Mouse (Mus musculus) C2C12 (cell line): ENCODE data around the gene Acvr1c.

Experiments
- CEBPB ChIP-seq: IDR thresholded peaks from one replicate; pipeline ENCODE4 v1.6.1; 2011; ENCODE audit warnings: low read depth, mild to moderate bottlenecking, control low read depth, moderate library complexity
- CTCF ChIP-seq: IDR thresholded peaks from one replicate; pipeline ENCODE4 v1.5.1; 2011; ENCODE audit not compliant: control insufficient read depth, insufficient read depth, insufficient read length
- MYOD1 ChIP-seq: IDR thresholded peaks from one replicate; pipeline ENCODE4 v1.6.1; 2011; ENCODE audit warnings: low read depth; ENCODE audit not compliant: control insufficient read depth, insufficient read length
- USF1 ChIP-seq: IDR thresholded peaks from one replicate; pipeline ENCODE4 v1.6.1; 2011; ENCODE audit warnings: low read depth, mild to moderate bottlenecking, control low read depth, moderate library complexity

DNA sequence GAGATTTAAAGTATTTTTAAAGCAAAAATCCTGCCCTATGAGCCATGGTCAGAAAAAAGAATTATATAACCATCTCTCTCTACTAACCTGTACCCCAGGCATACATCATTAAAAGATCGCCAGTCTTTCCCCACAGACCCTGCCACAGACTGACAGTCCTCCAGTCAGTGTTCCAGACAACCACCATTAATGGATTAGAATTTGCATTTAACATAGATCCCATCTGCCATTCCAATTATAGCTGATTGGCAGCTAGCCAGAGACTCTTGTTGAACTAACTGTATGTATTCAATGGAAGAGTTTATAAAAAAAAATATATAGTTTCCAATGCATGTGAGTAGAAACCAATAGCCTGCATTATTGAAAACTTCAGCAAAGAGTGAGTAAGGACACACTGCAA lies 21.8 kb upstream of the Acvr1c start:
- TF ChIP-seq CTCF (no peak), CEBPB (no peak), USF1 (no peak), MYOD1 (no peak)
